Mouse (Mus musculus) midbrain, embryonic 11.5 days (tissue): ENCODE measurements at regions not wholly inside any gene's neighbourhood (a gene's known extent, or its start where the extent isn't known, plus 50 kb on each side); places are given as distances from the start of the nearest gene placed in this dataset.

Experiments
- ATAC-seq: fragments of 200-750 bp; cut with Nextera tagmentation; 2 replicates; pipeline ENCODE4 v1.8.0; 2017; ENCODE audit warnings: moderate TSS enrichment, moderate library complexity; ENCODE audit not compliant: low FRiP score
- DNase-seq: peaks from one replicate; pipeline ENCODE4 v3.0.0; 2015; ENCODE audit warnings: low spot score; ENCODE audit errors: missing footprints
- H3K27ac ChIP-seq: fragments of 300-500 bp; sonication (generic); 2 replicates; pipeline ENCODE4 v1.5.1; 2014; ENCODE audit warnings: low read depth, low read length
- H3K27me3 ChIP-seq: fragments of 300-500 bp; sonication (generic); 2 replicates; pipeline ENCODE4 v1.6.1; 2014; ENCODE audit warnings: mild to moderate bottlenecking, low read length, moderate library complexity, mixed read lengths; ENCODE audit not compliant: control insufficient read depth, insufficient read depth
- H3K36me3 ChIP-seq: fragments of 300-500 bp; sonication (generic); 2 replicates; pipeline ENCODE4 v1.6.1; 2014; ENCODE audit warnings: mild to moderate bottlenecking, low read length, moderate library complexity, mixed read lengths; ENCODE audit not compliant: control insufficient read depth, insufficient read depth
- H3K4me1 ChIP-seq: fragments of 300-500 bp; sonication (generic); 2 replicates; pipeline ENCODE4 v1.6.1; 2014; ENCODE audit warnings: low read length; ENCODE audit not compliant: control insufficient read depth, insufficient read depth
- H3K4me2 ChIP-seq: fragments of 300-500 bp; sonication (generic); 2 replicates; pipeline ENCODE4 v1.6.1; 2014; ENCODE audit warnings: mild to moderate bottlenecking, moderate library complexity
- H3K4me3 ChIP-seq: fragments of 300-500 bp; sonication (generic); 2 replicates; pipeline ENCODE4 v1.5.1; 2014; ENCODE audit warnings: low read depth, low read length
- H3K9ac ChIP-seq: fragments of 300-500 bp; sonication (generic); 2 replicates; pipeline ENCODE4 v1.6.1; 2014; ENCODE audit warnings: low read length
- H3K9me3 ChIP-seq: fragments of 300-500 bp; sonication (generic); 2 replicates; pipeline ENCODE4 v1.6.1; 2016; ENCODE audit warnings: low read length; ENCODE audit not compliant: control insufficient read depth
- WGBS: fragments of 180-500 bp; shearing (Covaris S2); extraction: QIAGEN DNeasy Blood & Tissue Kit; methylation state at CpG from one replicate; pipeline ENCODE4 v1.1.7; 2014; 5-methylcytosine and 5-hydroxymethylcytosine counted together

DNA sequence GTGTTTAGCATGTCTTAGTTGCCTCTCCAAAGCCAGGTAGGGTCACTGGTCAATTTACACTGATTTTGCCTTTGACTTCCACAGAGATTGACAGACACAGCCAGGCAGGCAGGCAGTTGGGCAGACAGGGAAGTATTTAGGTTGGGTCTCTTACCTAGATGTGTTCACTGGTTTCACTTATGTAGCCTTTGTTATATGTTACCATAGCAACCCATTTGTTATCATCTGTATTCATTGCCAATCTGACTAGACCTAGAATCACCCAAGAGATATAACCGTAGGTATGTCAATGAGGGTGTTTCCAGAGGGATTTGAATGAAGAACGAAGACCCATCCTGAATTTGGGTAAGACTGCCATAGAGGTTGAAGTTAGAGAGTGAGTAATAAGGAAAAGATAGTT, 123.8 kb upstream of the Tnfaip3 start:
- DNase-seq (no peak), ATAC-seq (no peak)
- no peak overlapping the region for H3K4me3 ChIP-seq
- no peak overlapping the region for H3K27ac ChIP-seq
- H3K27me3 ChIP-seq, result no peaks in the 10 kb centered on the region
- no peak overlapping the region for H3K4me2 ChIP-seq
- H3K36me3 ChIP-seq, result no peaks in the 10 kb centered on the region
- no peaks in the 10 kb centered on the region for H3K9me3 ChIP-seq
- no peaks in the 10 kb centered on the region for H3K4me1 ChIP-seq
- WGBS, result 75% methylated on average over 2 of the region's 2 CpGs
- no peak overlapping the region for H3K9ac ChIP-seq

DNA sequence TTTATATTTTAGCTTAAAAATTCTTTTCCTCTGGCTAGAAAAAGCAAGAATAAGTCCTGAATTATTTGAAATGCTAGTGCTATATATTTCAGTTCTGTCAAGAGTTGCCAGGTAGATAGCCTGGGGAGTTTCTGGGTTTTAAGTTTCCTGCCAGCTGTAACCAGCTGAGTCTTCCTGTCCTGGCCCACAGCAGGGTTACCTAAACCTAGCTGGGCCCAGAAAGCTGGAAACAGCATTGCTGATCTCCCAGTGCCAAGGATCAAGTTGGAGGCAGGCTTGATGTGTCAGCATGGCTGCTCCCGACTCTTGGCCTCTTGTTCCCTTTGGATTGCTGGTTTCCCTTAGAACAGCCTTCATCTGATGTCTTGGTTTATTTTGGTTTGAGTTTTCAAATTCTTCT, 122.8 kb upstream of the Tnfaip3 start:
- Histone ChIP-seq H3K4me2 (no peak overlapping the region), H3K4me3 (no peak overlapping the region), H3K9ac (no peak overlapping the region), H3K36me3 (no peaks in the 10 kb centered on the region), H3K4me1 (no peaks in the 10 kb centered on the region), H3K27ac (no peak overlapping the region), H3K9me3 (no peaks in the 10 kb centered on the region), H3K27me3 (no peaks in the 10 kb centered on the region)
- 77% methylated on average over 1 of the region's 1 CpGs for WGBS
- DNase-seq (no peak), ATAC-seq (no peak)

DNA sequence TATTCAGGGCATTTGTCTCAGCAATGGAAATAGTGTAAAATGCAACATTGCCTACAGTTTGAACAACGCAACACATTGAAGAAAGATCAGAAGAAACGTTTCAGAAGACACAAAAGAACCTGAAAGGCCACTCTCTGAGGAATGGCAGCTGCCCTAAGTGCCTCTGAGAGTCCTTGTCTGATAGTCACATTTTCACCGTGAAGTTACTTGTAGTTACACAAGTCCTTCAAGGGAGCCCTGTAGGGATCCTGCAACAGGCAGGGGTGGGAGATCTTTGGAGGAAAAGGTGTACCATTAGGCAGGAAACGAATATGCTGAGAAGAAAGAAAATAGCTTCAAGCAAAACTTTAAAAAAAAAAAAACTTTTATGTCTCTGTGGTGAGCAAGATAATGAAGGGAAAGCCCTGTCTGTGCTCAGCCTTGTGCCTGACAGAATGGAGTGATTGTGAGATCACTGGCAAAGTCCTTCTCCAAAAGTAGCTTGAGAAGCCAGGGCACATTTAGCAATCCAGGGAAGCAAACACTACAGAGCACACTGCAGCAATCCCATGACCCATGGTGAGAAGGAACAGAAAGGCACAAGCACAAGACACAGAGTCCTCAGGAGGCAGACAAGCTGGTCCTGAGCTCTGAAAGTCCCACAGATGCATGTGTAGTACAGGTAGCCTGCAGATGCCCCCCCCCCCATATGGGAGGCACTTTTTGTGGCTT, 112.3 kb upstream of the Tnfaip3 start:
- Histone ChIP-seq H3K4me1 (no peaks in the 10 kb centered on the region), H3K27ac (no peak overlapping the region), H3K9me3 (no peaks in the 10 kb centered on the region), H3K9ac (no peak overlapping the region), H3K27me3 (no peaks in the 10 kb centered on the region), H3K4me2 (no peak overlapping the region), H3K36me3 (no peaks in the 10 kb centered on the region), H3K4me3 (no peak overlapping the region)
- WGBS, result 74% methylated on average over 4 of the region's 4 CpGs
- DNase-seq (no peak), ATAC-seq (no peak)

DNA sequence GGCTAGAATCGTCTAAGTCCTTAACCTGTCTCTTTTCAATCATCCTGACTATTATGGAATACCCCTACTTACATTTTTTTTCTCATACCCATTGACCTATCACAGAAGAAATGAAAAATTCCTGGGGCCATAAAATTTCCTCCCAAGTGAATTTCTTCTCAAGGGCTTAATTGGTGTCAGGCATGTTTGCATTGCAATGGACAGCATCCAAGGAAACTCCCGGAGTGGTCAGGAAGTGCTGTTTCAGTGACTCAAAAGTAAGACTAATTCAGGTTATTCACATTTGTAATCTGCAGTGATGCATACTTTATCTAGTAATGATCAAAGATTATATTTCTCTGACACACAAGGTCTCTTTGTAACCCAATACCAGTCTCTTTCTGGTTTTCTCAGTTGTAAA, 111.5 kb upstream of the Tnfaip3 start:
- Histone ChIP-seq H3K4me3 (no peak overlapping the region), H3K9me3 (no peaks in the 10 kb centered on the region), H3K4me2 (no peak overlapping the region), H3K36me3 (no peaks in the 10 kb centered on the region), H3K27ac (no peak overlapping the region), H3K9ac (no peak overlapping the region), H3K27me3 (no peaks in the 10 kb centered on the region), H3K4me1 (no peaks in the 10 kb centered on the region)
- DNase-seq (no peak), ATAC-seq (no peak)
- WGBS, result 76% methylated on average over 2 of the region's 2 CpGs

DNA sequence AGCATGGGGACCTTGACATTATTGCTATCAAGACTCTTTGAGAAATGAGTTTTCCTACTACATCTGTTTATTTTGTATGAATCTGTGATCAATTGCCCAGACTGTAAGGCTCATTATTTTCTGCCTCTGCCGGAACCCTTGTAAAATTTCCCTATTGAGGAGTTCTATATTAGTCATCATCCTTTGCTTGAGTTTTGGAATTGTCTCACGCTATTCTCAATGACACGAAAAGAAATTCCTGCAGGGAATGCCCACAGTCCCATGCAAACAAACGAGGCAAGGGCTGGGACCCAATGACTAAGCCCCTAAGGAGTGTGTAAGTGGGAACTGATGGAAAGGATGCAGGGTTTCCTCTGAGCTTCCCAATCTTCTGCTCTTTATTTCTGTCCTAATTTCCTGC, 111.0 kb upstream of the Tnfaip3 start:
- WGBS, result 85% methylated on average over 4 of the region's 4 CpGs
- no peaks in the 10 kb centered on the region for H3K36me3 ChIP-seq
- no peaks in the 10 kb centered on the region for H3K4me1 ChIP-seq
- ATAC-seq (no peak), DNase-seq (no peak)
- H3K27ac ChIP-seq, result no peak overlapping the region
- no peak overlapping the region for H3K4me3 ChIP-seq
- H3K4me2 ChIP-seq, result no peak overlapping the region
- no peak overlapping the region for H3K9ac ChIP-seq
- H3K27me3 ChIP-seq, result no peaks in the 10 kb centered on the region
- no peaks in the 10 kb centered on the region for H3K9me3 ChIP-seq

DNA sequence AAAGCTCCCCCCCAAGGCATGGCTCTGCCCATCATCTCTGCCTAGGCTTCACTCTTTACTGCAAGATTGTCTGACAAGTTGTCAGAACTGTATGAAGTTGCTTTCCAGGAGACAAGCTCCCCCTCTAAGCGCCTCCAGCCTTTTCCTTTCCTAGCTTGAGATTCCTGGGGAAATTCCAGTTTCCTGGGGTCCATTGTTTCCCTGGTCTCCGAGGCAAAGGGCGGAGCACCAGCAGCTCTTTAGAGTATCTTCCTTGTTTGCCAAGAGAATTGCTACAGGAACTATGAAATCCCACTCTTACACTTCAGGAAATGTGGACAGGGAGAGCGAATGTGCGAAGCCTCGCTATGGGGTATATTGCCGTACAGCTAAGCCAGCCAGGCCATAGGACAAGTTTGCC, 108.2 kb upstream of the Tnfaip3 start:
- WGBS, result 57% methylated on average over 7 of the region's 7 CpGs
- Histone ChIP-seq H3K36me3 (no peaks in the 10 kb centered on the region), H3K4me3 (no peak overlapping the region), H3K4me2 (no peak overlapping the region), H3K27me3 (no peaks in the 10 kb centered on the region), H3K9me3 (no peaks in the 10 kb centered on the region), H3K27ac (no peak overlapping the region), H3K9ac (no peak overlapping the region), H3K4me1 (no peaks in the 10 kb centered on the region)
- ATAC-seq (no peak), DNase-seq (no peak)

DNA sequence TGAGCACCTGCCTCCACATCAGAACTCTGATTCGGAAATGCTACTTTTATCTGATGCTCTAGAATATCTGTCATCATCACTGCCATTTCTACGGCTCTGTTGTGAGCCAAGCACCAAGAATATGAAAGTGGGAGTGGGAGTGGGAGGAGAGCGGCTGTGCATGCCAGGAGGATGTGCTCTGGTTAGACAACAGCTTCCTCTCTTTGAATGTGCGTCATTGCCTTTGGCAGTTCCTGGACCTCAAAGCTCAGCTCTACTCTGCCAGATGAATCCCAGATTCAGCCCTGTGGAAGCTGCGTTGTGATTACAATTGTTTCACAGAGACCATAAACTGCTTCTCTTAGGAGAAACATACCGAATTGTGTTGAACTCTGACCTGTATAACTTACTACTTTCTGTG, 106.8 kb upstream of the Tnfaip3 start:
- Histone ChIP-seq H3K36me3 (no peaks in the 10 kb centered on the region), H3K9me3 (no peaks in the 10 kb centered on the region), H3K4me1 (peaks cover 2% of the 10 kb centered on the region), H3K27ac (no peak overlapping the region), H3K27me3 (no peaks in the 10 kb centered on the region), H3K4me3 (no peak overlapping the region), H3K4me2 (no peak overlapping the region), H3K9ac (no peak overlapping the region)
- ATAC-seq (no peak), DNase-seq (no peak)
- WGBS, result 79% methylated on average over 6 of the region's 6 CpGs

DNA sequence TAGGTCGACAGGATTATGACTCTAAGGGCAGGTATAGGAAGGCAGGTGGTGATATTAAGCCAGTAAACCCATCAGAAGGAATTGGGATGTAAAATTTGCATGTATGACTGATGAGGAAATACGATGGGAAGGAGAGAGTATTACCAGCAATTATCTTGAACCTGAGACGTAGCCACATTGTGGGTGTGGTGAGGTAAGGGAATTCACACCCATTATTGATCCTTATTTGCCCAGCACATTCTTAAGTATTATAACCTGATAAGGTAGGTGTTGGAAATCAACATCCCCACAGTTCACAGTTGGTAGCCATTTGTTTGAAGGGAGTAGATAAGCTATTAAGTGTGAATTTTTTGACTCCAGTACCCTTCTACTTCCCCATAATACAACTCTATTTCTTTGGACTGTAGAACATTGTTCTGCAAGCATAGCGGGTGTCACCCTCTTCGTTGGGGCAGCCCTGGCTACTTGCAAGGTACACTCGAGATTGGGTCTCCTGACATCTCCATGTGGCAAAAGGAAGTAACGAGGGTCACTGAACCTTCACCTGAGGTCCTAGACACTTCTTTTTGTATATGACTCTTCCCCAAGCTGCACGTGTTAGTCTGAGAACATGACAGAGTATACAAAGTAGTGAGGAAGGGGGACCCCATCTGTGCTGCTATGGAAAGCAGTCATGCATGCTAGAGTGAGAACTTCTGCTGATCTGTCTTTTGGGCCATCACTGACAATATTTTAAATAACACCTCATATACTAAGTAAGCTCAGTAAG, 104.0 kb upstream of the Tnfaip3 start:
- peaks cover 4% of the 10 kb centered on the region for H3K4me1 ChIP-seq
- DNase-seq (no peak), ATAC-seq (no peak)
- no peaks in the 10 kb centered on the region for H3K9me3 ChIP-seq
- WGBS, result 85% methylated on average over 8 of the region's 8 CpGs
- H3K4me3 ChIP-seq, result no peak overlapping the region
- no peaks in the 10 kb centered on the region for H3K27me3 ChIP-seq
- no peak overlapping the region for H3K27ac ChIP-seq
- no peak overlapping the region for H3K4me2 ChIP-seq
- H3K36me3 ChIP-seq, result no peaks in the 10 kb centered on the region
- H3K9ac ChIP-seq, result no peak overlapping the region

DNA sequence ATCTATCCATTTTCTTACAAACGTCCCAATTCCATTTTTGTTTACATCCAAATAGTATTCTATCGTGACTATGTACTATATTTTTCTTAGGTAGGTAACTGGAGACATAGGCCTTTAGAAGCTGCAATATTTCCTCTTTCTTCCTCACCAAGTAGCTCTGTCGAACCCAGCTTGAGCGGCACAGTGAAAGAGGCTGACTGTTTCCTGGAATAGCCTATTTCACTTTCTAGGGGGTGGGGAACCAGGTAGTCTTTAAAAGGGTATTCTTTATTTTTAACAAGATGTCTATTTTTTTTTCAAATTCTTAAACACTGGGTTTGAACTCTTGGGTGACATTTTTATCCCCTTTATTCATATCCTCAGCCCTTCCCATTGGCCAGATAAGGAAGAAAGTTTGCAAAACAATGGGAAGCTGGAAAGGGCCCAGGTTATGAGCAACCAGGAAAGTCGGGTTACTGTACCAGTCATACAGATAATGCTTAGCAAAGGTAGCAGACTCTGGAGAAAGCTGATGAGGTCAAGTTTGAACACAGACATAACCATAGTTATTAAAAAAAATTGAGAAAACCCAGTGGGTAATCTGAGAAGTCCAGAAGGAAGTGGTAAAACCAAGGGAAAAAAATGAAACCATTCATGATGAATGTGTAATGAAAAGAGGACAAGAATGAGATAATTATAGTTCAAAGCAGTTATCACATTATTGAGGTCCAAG, 103.3 kb upstream of the Tnfaip3 start:
- ATAC-seq (no peak), DNase-seq (no peak)
- Histone ChIP-seq H3K27me3 (no peaks in the 10 kb centered on the region), H3K4me3 (no peak overlapping the region), H3K9me3 (no peaks in the 10 kb centered on the region), H3K4me2 (no peak overlapping the region), H3K9ac (no peak overlapping the region), H3K4me1 (peaks cover 4% of the 10 kb centered on the region), H3K27ac (no peak overlapping the region), H3K36me3 (no peaks in the 10 kb centered on the region)
- 81% methylated on average over 5 of the region's 5 CpGs for WGBS
